Mouse (Mus musculus): ENCODE measurements around the gene Zbtb11.

GRCm38 (mm10) chr16:55969147-55969546 is 4.5 kb upstream of the Zbtb11 start:
- no peak for TF ChIP-seq CTCF (IDR thresholded peaks at IDR 0.05; ENCODE audit: insufficient read depth, low read depth, low read length)
- no peak for TF ChIP-seq POLR2A (IDR thresholded peaks at IDR 0.05; ENCODE audit: insufficient read depth, low read depth, low read length)

Measured in olfactory bulb, adult 2 months (tissue).